Mouse (Mus musculus): Measurements from ENCODE around the gene Lamtor2. TPM values are rescaled to one million over a fixed set of nuclear protein-coding genes. Genes with fewer than 3 reads are reported as not detected.

Lamtor2 gene
- total and polyA plus RNA-seq, 3 experiments = 125 to 188 TPM; not detected in 1

GRCm38 (mm10) chr3:88570341-88570740 lies 17.5 kb upstream of the Lamtor2 start:
- H3K9ac ChIP-seq (ENCODE audit: control insufficient read depth, low read depth, low read length, poor library complexity, severe bottlenecking) = no peak overlapping the region
- no peaks in the 10 kb centered on the region for H3K9me3 ChIP-seq (replicated peaks; ENCODE audit: insufficient read depth, low read length)
- no peak for TF ChIP-seq POLR2AphosphoS5 (IDR thresholded peaks at IDR 0.05; ENCODE audit: borderline replicate concordance, low read depth, low read length)
- TF ChIP-seq BHLHE40 (IDR thresholded peaks at IDR 0.05; ENCODE audit: borderline replicate concordance, low read depth, low read length) = no peak
- TF ChIP-seq EP300 (IDR thresholded peaks at IDR 0.05; ENCODE audit: low read depth in 1 of 2, low read length in 2 of 2) = no peak
- no peak for TF ChIP-seq TCF12 (IDR thresholded peaks at IDR 0.05; ENCODE audit: low read depth, low read length)
- TF ChIP-seq ZKSCAN1 (IDR thresholded peaks at IDR 0.05; ENCODE audit: low read depth, low read length) = no peak
- no peak for TF ChIP-seq ZNF384 (IDR thresholded peaks at IDR 0.05; ENCODE audit: low read depth, low read length)
- TF ChIP-seq UBTF (IDR thresholded peaks at IDR 0.05; ENCODE audit: borderline replicate concordance, insufficient read depth, low read depth, low read length) = no peak
- no peak for TF ChIP-seq MXI1 (IDR thresholded peaks at IDR 0.05; ENCODE audit: low read depth, low read length)
- no peak for TF ChIP-seq RCOR1 (IDR thresholded peaks at IDR 0.05; ENCODE audit: low read depth, low read length)
- H3K4me1 ChIP-seq (ENCODE audit: control insufficient read depth in 1 of 2, insufficient read depth in 2 of 2, low read length in 2 of 2) = no peaks in the 10 kb centered on the region
- no peaks in the 10 kb centered on the region for H3K79me2 ChIP-seq (ENCODE audit: control insufficient read depth, insufficient read depth, low read length, poor library complexity)
- no peak for DNase-seq (ENCODE audit: low read depth, low spot score)
- peaks cover 0 to 20% of the 10 kb centered on the region in 2 experiments; a peak in 2 of 4 replicates for H3K36me3 ChIP-seq (ENCODE audit: control insufficient read depth in 1 of 2, insufficient read depth in 2 of 2, low read length in 2 of 2)
- no peaks in the 10 kb centered on the region for H3K27me3 ChIP-seq (ENCODE audit: control insufficient read depth in 1 of 2, insufficient read depth in 2 of 2, low read length in 2 of 2)
- no peak overlapping the region for H3K4me3 ChIP-seq (ENCODE audit: control insufficient read depth in 1 of 2, insufficient read depth in 1 of 2, low read depth in 2 of 2, low read length in 2 of 2)
- H3K27ac ChIP-seq (ENCODE audit: control insufficient read depth, low read depth, low read length) = no peak overlapping the region

GRCm38 (mm10) chr3:88569694-88570093 lies 16.8 kb upstream of the Lamtor2 start:
- H3K27ac ChIP-seq (ENCODE audit: control insufficient read depth, low read depth, low read length) = no peak overlapping the region
- TF ChIP-seq ZKSCAN1 (IDR thresholded peaks at IDR 0.05; ENCODE audit: low read depth, low read length) = no peak
- no peak for TF ChIP-seq GATA1 (IDR thresholded peaks at IDR 0.05; ENCODE audit: low read depth, low read length)
- no peak for TF ChIP-seq TBP (IDR thresholded peaks at IDR 0.05; ENCODE audit: low read depth, low read length)
- TF ChIP-seq MYC (IDR thresholded peaks at IDR 0.05; ENCODE audit: low read depth, low read length) = no peak
- TF ChIP-seq BHLHE40 (IDR thresholded peaks at IDR 0.05; ENCODE audit: borderline replicate concordance, low read depth, low read length) = no peak
- no peak for TF ChIP-seq TAL1 (IDR thresholded peaks at IDR 0.05; ENCODE audit: low read length)
- no peak for TF ChIP-seq ELF1 (IDR thresholded peaks at IDR 0.05; ENCODE audit: low read depth, low read length)
- no peak for TF ChIP-seq MEF2A (IDR thresholded peaks at IDR 0.05; ENCODE audit: extremely low read depth, insufficient replicate concordance, low read depth, low read length, poor library complexity, severe bottlenecking)
- TF ChIP-seq JUND (IDR thresholded peaks at IDR 0.05; ENCODE audit: low read depth, low read length) = no peak
- TF ChIP-seq ZC3H11A (IDR thresholded peaks at IDR 0.05; ENCODE audit: low read depth, low read length) = no peak
- TF ChIP-seq POLR2AphosphoS2 (IDR thresholded peaks at IDR 0.05; ENCODE audit: low read length) = no peak
- no peak for TF ChIP-seq UBTF (IDR thresholded peaks at IDR 0.05; ENCODE audit: borderline replicate concordance, insufficient read depth, low read depth, low read length)
- DNase-seq (ENCODE audit: low read depth, low spot score) = no peak
- H3K36me3 ChIP-seq (ENCODE audit: control insufficient read depth in 1 of 2, insufficient read depth in 2 of 2, low read length in 2 of 2) = peaks cover 0 to 21% of the 10 kb centered on the region in 2 experiments; a peak in 2 of 4 replicates
- no peak overlapping the region for H3K4me3 ChIP-seq (ENCODE audit: control insufficient read depth in 1 of 2, insufficient read depth in 1 of 2, low read depth in 2 of 2, low read length in 2 of 2)
- H3K9me3 ChIP-seq (replicated peaks; ENCODE audit: insufficient read depth, low read length) = no peaks in the 10 kb centered on the region
- no peak overlapping the region for H3K9ac ChIP-seq (ENCODE audit: control insufficient read depth, low read depth, low read length, poor library complexity, severe bottlenecking)
- H3K27me3 ChIP-seq (ENCODE audit: control insufficient read depth in 1 of 2, insufficient read depth in 2 of 2, low read length in 2 of 2) = no peaks in the 10 kb centered on the region
- no peaks in the 10 kb centered on the region for H3K4me1 ChIP-seq (ENCODE audit: control insufficient read depth in 1 of 2, insufficient read depth in 2 of 2, low read length in 2 of 2)
- H3K79me2 ChIP-seq (ENCODE audit: control insufficient read depth, insufficient read depth, low read length, poor library complexity) = no peaks in the 10 kb centered on the region

Data from MEL (cell line).